Mouse (Mus musculus) kidney, embryonic 14.5 days (tissue): ENCODE data around the gene Phc2. TPM values are rescaled to one million over a fixed set of nuclear protein-coding genes. Genes with fewer than 3 reads are reported as not detected.
"Not testable (repeated sequence)": the region's sequence is repeated elsewhere in the genome, so short reads cannot be mapped to it uniquely, and the experiment has no call there.

ENCODE experiments used
- ATAC-seq: fragments of 200-750 bp; cut with Nextera tagmentation; 2 replicates; pipeline ENCODE4 v1.8.0; 2017; ENCODE audit warnings: moderate number of reproducible peaks, mild to moderate bottlenecking, moderate TSS enrichment, moderate library complexity; ENCODE audit not compliant: low FRiP score, low TSS enrichment
- H3K27ac ChIP-seq: fragments of 300-500 bp; sonication (generic); 2 replicates; pipeline ENCODE4 v1.5.1; 2014; ENCODE audit warnings: low read depth, mild to moderate bottlenecking, low read length, moderate library complexity, mixed read lengths
- H3K27me3 ChIP-seq: fragments of 300-500 bp; sonication (generic); 2 replicates; pipeline ENCODE4 v1.6.1; 2014; ENCODE audit warnings: mild to moderate bottlenecking, low read length; ENCODE audit not compliant: control insufficient read depth, insufficient read depth
- H3K36me3 ChIP-seq: fragments of 300-500 bp; sonication (generic); 2 replicates; pipeline ENCODE4 v1.6.1; 2014; ENCODE audit warnings: low read length, mixed read lengths; ENCODE audit not compliant: control insufficient read depth, insufficient read depth
- H3K4me1 ChIP-seq: fragments of 300-500 bp; sonication (generic); 2 replicates; pipeline ENCODE4 v1.6.1; 2014; ENCODE audit warnings: low read length, mixed read lengths; ENCODE audit not compliant: control insufficient read depth, insufficient read depth
- H3K4me2 ChIP-seq: fragments of 300-500 bp; sonication (generic); replicated peaks from 2 replicates; pipeline ENCODE4 v1.6.1; 2014; ENCODE audit warnings: low read depth, mild to moderate bottlenecking, low read length
- H3K4me3 ChIP-seq: fragments of 300-500 bp; sonication (generic); 2 replicates; pipeline ENCODE4 v1.5.1; 2014; ENCODE audit warnings: mild to moderate bottlenecking, low read length
- H3K9ac ChIP-seq: fragments of 300-500 bp; sonication (generic); 2 replicates; pipeline ENCODE4 v1.6.1; 2014; ENCODE audit warnings: low read depth, mild to moderate bottlenecking, low read length, moderate library complexity
- H3K9me3 ChIP-seq: fragments of 300-500 bp; sonication (generic); 2 replicates; pipeline ENCODE4 v1.6.1; 2016; ENCODE audit warnings: low read length; ENCODE audit not compliant: control insufficient read depth
- WGBS: fragments of 180-500 bp; shearing (Covaris S2); extraction: QIAGEN DNeasy Blood & Tissue Kit; methylation state at CpG from one replicate; pipeline ENCODE4 v1.1.7; 2014; 5-methylcytosine and 5-hydroxymethylcytosine counted together
- polyA plus RNA-seq: library from polyadenylated mRNA; unstranded; fragments of >200 nt; fragmentation: Nextera tagmentation; extraction: Ambion mirVana; gene quantifications from 2 replicates; pipeline ENCODE4 v1.2.1, GENCODE M21; 2014

Gene Phc2
- polyA plus RNA-seq: 46.6 and 50.2 TPM in 2 replicates

GRCm38 (mm10) chr4:128654505-128655381 is at the start of gene Phc2:
Phc2 (plus strand) TSS chr4:128654702.
- WGBS: under 1% methylated on average over 69 of the region's 85 CpGs
- Histone ChIP-seq H3K36me3 (no peaks in the 10 kb centered on the region), H3K4me1 (peaks cover 30% of the 10 kb centered on the region), H3K9me3 (no peaks in the 10 kb centered on the region), H3K9ac (peak within 1 kb of the TSS; percentile 57), H3K4me2 (peak within 1 kb of the TSS; percentile 80), H3K27ac (peak within 1 kb of the TSS; percentile 10; the same call in 1 of the 2 replicates), H3K27me3 (no peaks in the 10 kb centered on the region), H3K4me3 (peak within 1 kb of the TSS; percentile 74)
- peak; percentile 97 for ATAC-seq

- H3K4me3 ChIP-seq: no peak overlapping the region
- no peak overlapping the region for H3K27ac ChIP-seq
- no peak overlapping the region for H3K4me2 ChIP-seq
- H3K9me3 ChIP-seq: no peaks in the 10 kb centered on the region
- no peak for ATAC-seq
- WGBS: 97% methylated on average over 7 of the region's 7 CpGs
- no peak overlapping the region for H3K9ac ChIP-seq
- peaks cover 3% of the 10 kb centered on the region; the same call in 1 of the 2 replicates for H3K4me1 ChIP-seq
- H3K36me3 ChIP-seq: peaks cover 24% of the 10 kb centered on the region
- H3K27me3 ChIP-seq: no peaks in the 10 kb centered on the region
Measured at GRCm38 (mm10) chr4:128606586-128606985, 47.9 kb upstream of the Phc2 start.

- H3K9ac ChIP-seq: no peak overlapping the region
- H3K4me2 ChIP-seq: no peak overlapping the region
- H3K4me1 ChIP-seq: peaks cover 3% of the 10 kb centered on the region; the same call in 1 of the 2 replicates
- WGBS: 88% methylated on average over 11 of the region's 11 CpGs
- H3K27ac ChIP-seq: no peak overlapping the region
- no peaks in the 10 kb centered on the region for H3K27me3 ChIP-seq
- H3K36me3 ChIP-seq: peaks cover 19% of the 10 kb centered on the region
- no peak for ATAC-seq
- no peaks in the 10 kb centered on the region for H3K9me3 ChIP-seq
- no peak overlapping the region for H3K4me3 ChIP-seq
Measured at GRCm38 (mm10) chr4:128607661-128608060, 46.8 kb upstream of the Phc2 start.

GRCm38 (mm10) chr4:128609276-128609924 is 45.1 kb upstream of the Phc2 start:
- Histone ChIP-seq H3K27me3 (no peaks in the 10 kb centered on the region), H3K9ac (peak overlapping the region; percentile 60), H3K4me1 (peaks cover 3% of the 10 kb centered on the region; the same call in 1 of the 2 replicates), H3K27ac (no peak overlapping the region), H3K4me3 (peak overlapping the region; percentile 53), H3K36me3 (peaks cover 1% of the 10 kb centered on the region; the same call in 1 of the 2 replicates), H3K4me2 (peak overlapping the region; percentile 64), H3K9me3 (no peaks in the 10 kb centered on the region)
- WGBS: 10% methylated on average over 25 of the region's 27 CpGs
- ATAC-seq: peak; percentile 54

- peaks cover 3% of the 10 kb centered on the region; the same call in 1 of the 2 replicates for H3K4me1 ChIP-seq
- ATAC-seq: peak; percentile 97
- H3K36me3 ChIP-seq: no peaks in the 10 kb centered on the region; the same call in 1 of the 2 replicates
- H3K4me3 ChIP-seq: peak within 1 kb of the TSS; percentile 53
- no peak within 1 kb of the TSS for H3K27ac ChIP-seq
- peak within 1 kb of the TSS; percentile 60 for H3K9ac ChIP-seq
- WGBS: under 1% methylated on average over 24 of the region's 24 CpGs
- H3K4me2 ChIP-seq: peak within 1 kb of the TSS; percentile 64
- no peaks in the 10 kb centered on the region for H3K9me3 ChIP-seq
- H3K27me3 ChIP-seq: no peaks in the 10 kb centered on the region
Measured at GRCm38 (mm10) chr4:128609925-128610402, 44.5 kb upstream of the Phc2 start, which contains the start of gene Zscan20. Zscan20 (minus strand) TSS chr4:128610098.

- no peak overlapping the region for H3K9ac ChIP-seq
- no peaks in the 10 kb centered on the region for H3K27me3 ChIP-seq
- no peaks in the 10 kb centered on the region; the same call in 1 of the 2 replicates for H3K36me3 ChIP-seq
- H3K4me2 ChIP-seq: peak overlapping the region; percentile 39
- H3K9me3 ChIP-seq: no peaks in the 10 kb centered on the region
- ATAC-seq: no peak
- WGBS: 25% methylated on average over 10 of the region's 10 CpGs
- peak overlapping the region; percentile 18; the same call in 1 of the 2 replicates for H3K4me3 ChIP-seq
- H3K27ac ChIP-seq: no peak overlapping the region
- peaks cover 3% of the 10 kb centered on the region; the same call in 1 of the 2 replicates for H3K4me1 ChIP-seq
Measured at GRCm38 (mm10) chr4:128610706-128611105, 43.8 kb upstream of the Phc2 start.

- WGBS: 77% methylated on average over 3 of the region's 3 CpGs
- not testable (repeated sequence) for H3K9me3 ChIP-seq, H3K4me3 ChIP-seq
Measured at GRCm38 (mm10) chr4:128611726-128612125, 42.8 kb upstream of the Phc2 start.

GRCm38 (mm10) chr4:128613326-128613725 is 41.2 kb upstream of the Phc2 start:
- no peak overlapping the region for H3K4me2 ChIP-seq
- 18% methylated on average over 8 of the region's 8 CpGs for WGBS
- H3K4me3 ChIP-seq: no peak overlapping the region
- no peak for ATAC-seq
- H3K27ac ChIP-seq: no peak overlapping the region
- no peaks in the 10 kb centered on the region for H3K9me3 ChIP-seq
- no peak overlapping the region for H3K9ac ChIP-seq
- H3K36me3 ChIP-seq: no peaks in the 10 kb centered on the region
- peaks cover 24% of the 10 kb centered on the region for H3K4me1 ChIP-seq
- no peaks in the 10 kb centered on the region for H3K27me3 ChIP-seq

More at GRCm38 (mm10) chr4:128611726-128612125, 42.8 kb upstream of the Phc2 start:
- H3K9ac ChIP-seq, H3K36me3 ChIP-seq, ATAC-seq, H3K4me2 ChIP-seq, H3K27me3 ChIP-seq, H3K4me1 ChIP-seq, H3K27ac ChIP-seq: not testable (repeated sequence)
